Mouse (Mus musculus): ENCODE data around the gene Tmem223. TPM values are rescaled to one million over a fixed set of nuclear protein-coding genes. Genes with fewer than 3 reads are reported as not detected.
"Not testable (repeated sequence)": the region's sequence is repeated elsewhere in the genome, so short reads cannot be mapped to it uniquely, and the experiment has no call there.

Tmem223 gene
- polyA plus RNA-seq, 1 experiment from 2014 or later, result 195 TPM

- H3K36me3 ChIP-seq (ENCODE audit: control insufficient read depth, insufficient read depth, low read length), result peaks cover 19% of the 10 kb centered on the region
- WGBS, result 24% methylated on average over 3 of the region's 3 CpGs
- H3K4me2 ChIP-seq (ENCODE audit: low read length), result no peak overlapping the region
- H3K4me3 ChIP-seq (ENCODE audit: low read depth, low read length), result no peak overlapping the region
- peaks cover 21% of the 10 kb centered on the region for H3K4me1 ChIP-seq (ENCODE audit: control insufficient read depth, insufficient read depth, low read length)
- no peak overlapping the region for H3K9ac ChIP-seq (ENCODE audit: low read depth, low read length)
- H3K27ac ChIP-seq (ENCODE audit: low read length), result no peak overlapping the region
- ATAC-seq, result no peak
- no peaks in the 10 kb centered on the region for H3K27me3 ChIP-seq (ENCODE audit: control insufficient read depth, insufficient read depth, low read depth, low read length)
- no peaks in the 10 kb centered on the region for H3K9me3 ChIP-seq (replicated peaks; ENCODE audit: control insufficient read depth, low read length, poor library complexity, severe bottlenecking)
These were observed 44.0 kb upstream of the Tmem223 start for GRCm38 (mm10) chr19:8726609-8727390.

GRCm38 (mm10) chr19:8727495-8728114, 43.2 kb upstream of the Tmem223 start:
- Histone ChIP-seq H3K27ac (ENCODE audit: low read length) (no peak overlapping the region), H3K4me1 (ENCODE audit: control insufficient read depth, insufficient read depth, low read length) (peaks cover 15% of the 10 kb centered on the region), H3K27me3 (ENCODE audit: control insufficient read depth, insufficient read depth, low read depth, low read length) (no peaks in the 10 kb centered on the region), H3K4me2 (ENCODE audit: low read length) (no peak overlapping the region), H3K9me3 (replicated peaks; ENCODE audit: control insufficient read depth, low read length, poor library complexity, severe bottlenecking) (no peaks in the 10 kb centered on the region), H3K9ac (ENCODE audit: low read depth, low read length) (no peak overlapping the region), H3K4me3 (ENCODE audit: low read depth, low read length) (no peak overlapping the region), H3K36me3 (ENCODE audit: control insufficient read depth, insufficient read depth, low read length) (peaks cover 19% of the 10 kb centered on the region)
- 31% methylated on average over 5 of the region's 5 CpGs for WGBS
- no peak for ATAC-seq

- H3K27me3 ChIP-seq (ENCODE audit: control insufficient read depth, insufficient read depth, low read depth, low read length); H3K4me2 ChIP-seq (ENCODE audit: low read length); H3K9ac ChIP-seq (ENCODE audit: low read depth, low read length); H3K9me3 ChIP-seq (replicated peaks; ENCODE audit: control insufficient read depth, low read length, poor library complexity, severe bottlenecking); H3K4me3 ChIP-seq (ENCODE audit: low read depth, low read length); H3K27ac ChIP-seq (ENCODE audit: low read length); ATAC-seq: not testable (repeated sequence)
- Histone ChIP-seq H3K36me3 (ENCODE audit: control insufficient read depth, insufficient read depth, low read length) (peaks cover 19% of the 10 kb centered on the region), H3K4me1 (ENCODE audit: control insufficient read depth, insufficient read depth, low read length) (peaks cover 15% of the 10 kb centered on the region)
- WGBS, result 49% methylated on average over 3 of the region's 3 CpGs
These were observed 42.3 kb upstream of the Tmem223 start for GRCm38 (mm10) chr19:8728335-8729099.

- Histone ChIP-seq H3K4me2 (ENCODE audit: low read length) (no peak overlapping the region), H3K27me3 (ENCODE audit: control insufficient read depth, insufficient read depth, low read depth, low read length) (no peaks in the 10 kb centered on the region), H3K4me1 (ENCODE audit: control insufficient read depth, insufficient read depth, low read length) (peaks cover 17% of the 10 kb centered on the region), H3K9ac (ENCODE audit: low read depth, low read length) (no peak overlapping the region), H3K27ac (ENCODE audit: low read length) (no peak overlapping the region), H3K36me3 (ENCODE audit: control insufficient read depth, insufficient read depth, low read length) (peaks cover 5% of the 10 kb centered on the region; the same call in 1 of the 2 replicates), H3K9me3 (replicated peaks; ENCODE audit: control insufficient read depth, low read length, poor library complexity, severe bottlenecking) (no peaks in the 10 kb centered on the region), H3K4me3 (ENCODE audit: low read depth, low read length) (no peak overlapping the region)
- no peak for ATAC-seq
- 72% methylated on average over 3 of the region's 3 CpGs for WGBS
These were observed 36.5 kb upstream of the Tmem223 start for GRCm38 (mm10) chr19:8734334-8734733.

- peaks cover 19% of the 10 kb centered on the region for H3K4me1 ChIP-seq (ENCODE audit: control insufficient read depth, insufficient read depth, low read length)
- H3K27me3 ChIP-seq (ENCODE audit: control insufficient read depth, insufficient read depth, low read depth, low read length), result no peaks in the 10 kb centered on the region
- under 1% methylated on average over 32 of the region's 32 CpGs for WGBS
- peak within 1 kb of the TSS; percentile 98 for H3K4me2 ChIP-seq (ENCODE audit: low read length)
- H3K27ac ChIP-seq (ENCODE audit: low read length), result peak within 1 kb of the TSS; percentile 83
- H3K36me3 ChIP-seq (ENCODE audit: control insufficient read depth, insufficient read depth, low read length), result peaks cover 9% of the 10 kb centered on the region
- H3K9ac ChIP-seq (ENCODE audit: low read depth, low read length), result peak within 1 kb of the TSS; percentile 72
- H3K4me3 ChIP-seq (ENCODE audit: low read depth, low read length), result peak within 1 kb of the TSS; percentile 71
- H3K9me3 ChIP-seq (replicated peaks; ENCODE audit: control insufficient read depth, low read length, poor library complexity, severe bottlenecking), result no peaks in the 10 kb centered on the region
- peak; percentile 94 for ATAC-seq
These were observed 35.2 kb upstream of the Tmem223 start, which contains the start of gene Wdr74 for GRCm38 (mm10) chr19:8735389-8736159. TSS of gene Wdr74 (plus strand) at chr19:8735827.

GRCm38 (mm10) chr19:8736160-8736467, 34.7 kb upstream of the Tmem223 start:
- H3K27ac ChIP-seq (ENCODE audit: low read length), result no peak overlapping the region
- no peaks in the 10 kb centered on the region for H3K27me3 ChIP-seq (ENCODE audit: control insufficient read depth, insufficient read depth, low read depth, low read length)
- H3K36me3 ChIP-seq (ENCODE audit: control insufficient read depth, insufficient read depth, low read length), result peaks cover 10% of the 10 kb centered on the region
- peak overlapping the region; percentile 98 for H3K4me2 ChIP-seq (ENCODE audit: low read length)
- peak overlapping the region; percentile 71 for H3K4me3 ChIP-seq (ENCODE audit: low read depth, low read length)
- WGBS, result 2% methylated on average over 11 of the region's 11 CpGs
- H3K4me1 ChIP-seq (ENCODE audit: control insufficient read depth, insufficient read depth, low read length), result peaks cover 23% of the 10 kb centered on the region
- ATAC-seq, result no peak
- H3K9ac ChIP-seq (ENCODE audit: low read depth, low read length), result peak overlapping the region; percentile 72
- H3K9me3 ChIP-seq (replicated peaks; ENCODE audit: control insufficient read depth, low read length, poor library complexity, severe bottlenecking), result no peaks in the 10 kb centered on the region

- 90% methylated on average over 7 of the region's 7 CpGs for WGBS
- Histone ChIP-seq H3K4me3 (ENCODE audit: low read depth, low read length) (no peak overlapping the region), H3K4me1 (ENCODE audit: control insufficient read depth, insufficient read depth, low read length) (peaks cover 36% of the 10 kb centered on the region), H3K9me3 (replicated peaks; ENCODE audit: control insufficient read depth, low read length, poor library complexity, severe bottlenecking) (no peaks in the 10 kb centered on the region), H3K36me3 (ENCODE audit: control insufficient read depth, insufficient read depth, low read length) (peaks cover 10% of the 10 kb centered on the region), H3K4me2 (ENCODE audit: low read length) (no peak overlapping the region), H3K27ac (ENCODE audit: low read length) (no peak overlapping the region), H3K27me3 (ENCODE audit: control insufficient read depth, insufficient read depth, low read depth, low read length) (no peaks in the 10 kb centered on the region), H3K9ac (ENCODE audit: low read depth, low read length) (no peak overlapping the region)
- ATAC-seq, result no peak
These were observed 31.9 kb upstream of the Tmem223 start for GRCm38 (mm10) chr19:8738911-8739310.

- no peak for ATAC-seq
- H3K9me3 ChIP-seq (replicated peaks; ENCODE audit: control insufficient read depth, low read length, poor library complexity, severe bottlenecking), result no peaks in the 10 kb centered on the region
- H3K4me2 ChIP-seq (ENCODE audit: low read length), result no peak overlapping the region
- H3K27me3 ChIP-seq (ENCODE audit: control insufficient read depth, insufficient read depth, low read depth, low read length), result no peaks in the 10 kb centered on the region
- H3K27ac ChIP-seq (ENCODE audit: low read length), result no peak overlapping the region
- peaks cover 10% of the 10 kb centered on the region for H3K36me3 ChIP-seq (ENCODE audit: control insufficient read depth, insufficient read depth, low read length)
- 95% methylated on average over 6 of the region's 6 CpGs for WGBS
- no peak overlapping the region for H3K9ac ChIP-seq (ENCODE audit: low read depth, low read length)
- H3K4me3 ChIP-seq (ENCODE audit: low read depth, low read length), result no peak overlapping the region
- H3K4me1 ChIP-seq (ENCODE audit: control insufficient read depth, insufficient read depth, low read length), result peaks cover 36% of the 10 kb centered on the region
These were observed 31.1 kb upstream of the Tmem223 start for GRCm38 (mm10) chr19:8739646-8740045.

Data from midbrain, embryonic 16.5 days (tissue).